Mouse (Mus musculus) spleen, postnatal 10 days (tissue): Measurements from ENCODE around the gene Susd6.

Experiments
- DNase-seq, 2 experiments: peaks; one replicate each; pipeline ENCODE4 v3.0.0; 2021 to 2022; ENCODE audit warnings: low spot score in 2 of 2

Gene Susd6

GRCm38 (mm10) chr12:80837614-80838013 is 47.3 kb downstream of the Susd6 start:
- DNase-seq, result no peak

- no peak for DNase-seq
These were observed 48.0 kb downstream of the Susd6 start for GRCm38 (mm10) chr12:80838271-80838670.

GRCm38 (mm10) chr12:80838787-80839186 is 48.5 kb downstream of the Susd6 start:
- no peak for DNase-seq

- DNase-seq, result no peak
These were observed 49.3 kb downstream of the Susd6 start for GRCm38 (mm10) chr12:80839631-80840030.

- no peak for DNase-seq
These were observed 51.3 kb downstream of the Susd6 start for GRCm38 (mm10) chr12:80841618-80842017.

GRCm38 (mm10) chr12:80842609-80843008 is 52.3 kb downstream of the Susd6 start:
- DNase-seq, result no peak

GRCm38 (mm10) chr12:80843236-80843635 is 52.9 kb downstream of the Susd6 start:
- no peak for DNase-seq

- DNase-seq, result no peak
These were observed 53.5 kb downstream of the Susd6 start for GRCm38 (mm10) chr12:80843651-80844444.

- no peak for DNase-seq
These were observed 55.6 kb downstream of the Susd6 start for GRCm38 (mm10) chr12:80845901-80846300.

- DNase-seq, result no peak
These were observed 56.6 kb downstream of the Susd6 start for GRCm38 (mm10) chr12:80846861-80847268.

GRCm38 (mm10) chr12:80852001-80852400 is 61.7 kb downstream of the Susd6 start:
- no peak for DNase-seq

- DNase-seq, result no peak
These were observed 63.4 kb downstream of the Susd6 start for GRCm38 (mm10) chr12:80853737-80854136.

- no peak for DNase-seq
These were observed 64.4 kb downstream of the Susd6 start for GRCm38 (mm10) chr12:80854671-80855070.

GRCm38 (mm10) chr12:80855100-80855499 is 64.8 kb downstream of the Susd6 start:
- no peak for DNase-seq

- no peak for DNase-seq
These were observed 65.3 kb downstream of the Susd6 start for GRCm38 (mm10) chr12:80855581-80855980.

- DNase-seq, result no peak
These were observed 67.5 kb downstream of the Susd6 start for GRCm38 (mm10) chr12:80857636-80858293.

- no peak for DNase-seq
These were observed 68.0 kb downstream of the Susd6 start for GRCm38 (mm10) chr12:80858307-80858706.

GRCm38 (mm10) chr12:80861916-80862315 is 71.6 kb downstream of the Susd6 start:
- no peak for DNase-seq

GRCm38 (mm10) chr12:80863370-80863769 is 73.1 kb downstream of the Susd6 start:
- DNase-seq, result no peak

- no peak for DNase-seq
These were observed 74.9 kb downstream of the Susd6 start for GRCm38 (mm10) chr12:80865175-80865574.

- DNase-seq, result no peak
These were observed 75.7 kb downstream of the Susd6 start for GRCm38 (mm10) chr12:80866023-80866422.

GRCm38 (mm10) chr12:80867083-80867482 is 76.8 kb downstream of the Susd6 start:
- DNase-seq, result no peak

- no peak for DNase-seq
These were observed 78.1 kb downstream of the Susd6 start for GRCm38 (mm10) chr12:80868401-80868800.
